Mouse (Mus musculus) layer of hippocampus, postnatal 25 days (tissue): Measurements from ENCODE around the gene Kmt2d. TPM values are rescaled to one million over a fixed set of nuclear protein-coding genes. Genes with fewer than 3 reads are reported as not detected.

Experiments used
- DNase-seq, 2 experiments: peaks; one replicate each; pipeline ENCODE4 v3.0.0; 2022; ENCODE audit warnings: mixed read lengths in 2 of 2, low spot score in 1 of 2; ENCODE audit errors: extremely low spot score in 1 of 2
- total RNA-seq, 2 experiments: library from RNA; stranded (reverse); gene quantifications; 2 replicates each; pipeline ENCODE4 v1.2.3; 2021

The Kmt2d gene
- total RNA-seq, 2 experiments from 2014 or later, result 65.4 to 102 TPM

DNA sequence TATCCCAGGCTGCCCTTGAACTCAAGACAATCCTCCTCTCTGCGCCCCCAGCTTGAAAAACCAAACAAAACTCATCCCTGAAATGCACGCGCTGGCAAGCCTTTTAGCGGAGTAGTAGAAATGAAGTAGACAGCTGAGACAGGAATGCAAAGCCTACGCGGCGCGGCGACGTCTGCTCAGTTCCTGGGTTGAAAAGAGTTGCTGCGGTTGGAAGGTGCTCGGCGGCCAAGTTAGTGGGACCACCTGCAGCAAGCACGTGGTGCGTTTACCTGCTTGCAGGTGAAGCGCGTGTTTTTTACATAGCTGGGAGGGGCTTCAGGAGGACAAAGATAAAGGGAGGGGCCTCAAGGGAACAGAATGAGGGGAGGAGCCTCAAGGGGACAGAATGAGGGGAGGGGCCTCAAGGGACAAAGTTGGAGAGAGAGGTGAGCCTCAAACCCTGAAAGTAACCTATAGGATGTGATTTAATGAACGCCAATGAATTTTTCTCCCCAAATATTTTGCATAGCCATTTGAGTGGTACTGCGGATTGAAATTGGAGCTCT lies 20.3 kb upstream of the Kmt2d start:
- no peak for DNase-seq

DNA sequence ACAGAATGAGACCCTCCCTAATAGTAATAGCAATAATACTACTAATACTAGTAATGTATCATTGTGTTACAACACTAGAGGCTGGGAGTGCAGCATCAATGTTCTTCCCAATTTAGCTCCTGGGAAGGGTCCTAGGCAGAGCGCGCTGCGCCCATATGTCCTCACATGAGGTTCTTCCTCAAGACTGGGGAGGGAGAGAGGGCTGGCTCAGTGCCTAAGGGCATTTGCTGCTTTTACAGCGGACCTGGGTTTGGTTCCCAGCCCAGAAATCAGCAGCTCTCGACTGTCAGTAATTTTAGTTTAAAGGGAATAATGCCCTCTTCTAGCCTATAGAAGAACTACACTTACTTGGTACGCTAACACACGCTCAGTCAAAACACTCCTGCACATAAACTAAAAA lies 16.5 kb upstream of the Kmt2d start:
- no peak for DNase-seq

DNA sequence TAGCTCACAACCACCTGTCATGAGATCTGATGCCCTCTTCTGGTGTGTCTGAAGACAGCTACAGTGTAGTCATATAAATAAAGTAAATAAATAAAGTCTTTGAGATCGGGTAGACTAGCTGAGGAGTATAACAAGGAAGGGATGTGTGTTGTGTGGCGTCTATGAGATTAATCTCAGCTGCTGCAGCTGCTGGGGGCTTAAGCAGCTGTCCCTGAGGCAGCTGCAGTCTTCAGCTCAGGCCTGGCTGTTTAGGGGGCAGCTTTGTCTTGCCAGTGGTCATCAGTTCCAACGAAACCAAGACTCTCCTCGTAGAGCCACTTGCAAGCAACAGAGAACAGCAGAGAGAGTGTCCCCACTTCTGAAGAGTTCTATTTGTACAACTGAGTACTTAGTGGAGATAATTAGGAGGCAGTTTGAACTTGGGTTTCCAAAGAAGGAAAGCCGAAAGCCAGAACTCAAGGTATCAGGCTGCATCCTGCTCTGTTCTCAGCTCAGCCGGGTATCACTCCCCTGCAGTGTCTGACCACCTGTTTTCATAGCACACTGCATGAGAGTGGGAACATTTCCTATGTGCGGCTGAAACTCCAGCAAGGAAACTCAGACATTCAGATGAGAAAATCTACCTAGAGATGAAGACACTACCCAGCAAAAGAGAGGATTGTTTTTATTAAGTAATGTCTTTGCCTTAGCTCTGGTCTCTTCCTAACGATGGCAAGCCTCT lies 15.8 kb upstream of the Kmt2d start:
- no peak for DNase-seq

DNA sequence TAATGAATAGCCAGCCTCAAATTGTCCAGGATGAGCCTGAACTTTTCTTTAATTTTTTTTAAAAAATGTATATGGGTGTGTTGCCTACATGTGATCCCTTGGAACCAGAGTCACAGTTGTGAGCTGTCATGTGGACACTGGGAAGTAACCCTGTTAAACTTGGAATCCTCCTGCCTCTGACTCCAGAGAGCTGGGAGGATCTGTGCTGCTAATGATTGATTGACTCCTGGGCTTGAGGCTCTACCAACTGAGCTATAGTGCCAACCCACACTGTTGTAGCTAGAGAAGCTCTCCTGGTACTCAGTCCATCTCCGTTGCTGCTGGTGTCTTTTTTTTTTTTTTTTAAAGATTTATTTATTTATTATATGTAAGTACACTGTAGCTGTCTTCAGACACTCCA lies 13.1 kb upstream of the Kmt2d start:
- no peak for DNase-seq

DNA sequence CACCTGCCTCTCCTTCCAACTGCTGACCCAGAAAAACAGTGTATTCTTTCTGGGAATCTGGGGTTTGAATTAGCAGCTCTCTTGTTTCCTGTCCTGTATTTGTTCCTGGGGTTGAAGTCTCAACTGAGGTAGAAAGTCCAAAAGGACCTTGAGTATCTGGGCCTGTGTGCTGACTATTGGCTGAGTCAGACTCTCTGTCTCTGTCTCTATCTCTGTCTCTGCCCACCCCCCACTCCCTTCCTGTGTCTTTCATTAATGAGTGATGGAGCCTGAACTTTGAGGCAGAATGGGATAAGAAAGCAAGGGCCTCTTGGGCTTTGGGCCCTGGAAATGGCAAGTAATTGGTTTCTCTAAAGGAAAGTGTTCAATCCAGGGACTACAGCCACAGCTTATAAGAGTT lies 12.7 kb upstream of the Kmt2d start:
- DNase-seq, result no peak

DNA sequence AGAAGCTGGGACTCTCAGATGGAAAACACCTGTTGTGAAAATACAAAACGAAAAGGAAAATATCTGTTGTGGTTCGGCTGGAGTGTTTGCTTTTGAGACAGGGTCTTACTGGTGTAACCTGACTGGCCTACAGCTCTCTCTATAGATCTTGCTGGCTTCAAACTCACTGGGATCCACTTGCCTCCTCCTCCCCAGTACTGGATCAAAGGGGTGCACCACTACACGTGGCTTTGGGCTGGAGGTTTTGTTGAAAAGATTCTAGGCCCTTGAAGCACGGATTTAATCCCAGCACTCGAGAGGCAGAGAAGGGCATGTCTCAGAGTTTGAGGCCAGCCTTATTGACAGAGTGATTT lies 10.6 kb upstream of the Kmt2d start:
- no peak for DNase-seq

DNA sequence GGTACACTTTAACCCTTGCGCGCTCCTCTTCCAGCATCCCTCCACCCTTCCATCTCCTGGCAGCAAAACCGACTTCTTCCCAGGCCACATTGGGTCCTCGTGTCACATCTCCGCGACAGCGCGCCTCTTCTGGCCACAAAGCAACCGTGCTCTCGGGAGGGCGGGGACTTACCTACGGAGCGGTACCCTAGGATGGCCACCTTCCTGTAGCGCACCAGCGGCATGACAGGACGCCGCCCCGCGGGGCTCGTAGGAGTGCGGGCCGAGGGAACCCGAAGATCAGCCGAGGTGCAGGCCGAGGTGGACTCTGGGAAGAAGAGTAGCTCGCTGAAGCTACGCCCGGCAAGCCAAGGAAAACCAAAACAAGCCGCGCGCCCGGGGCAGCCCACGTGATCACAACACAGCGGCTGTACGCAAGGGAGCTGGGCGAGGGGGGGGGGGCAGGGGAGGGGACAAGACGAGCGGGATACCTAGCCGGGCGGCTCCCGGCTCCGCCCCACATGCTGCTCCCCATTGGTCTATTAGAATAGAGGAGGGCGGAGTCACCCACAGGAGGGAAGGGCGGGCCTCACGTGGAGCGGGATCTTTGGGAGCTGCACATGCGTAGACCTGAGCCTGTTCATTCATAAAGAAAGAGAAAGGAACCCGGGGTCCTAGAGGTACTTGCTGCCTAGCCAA lies 10.1 kb upstream of the Kmt2d start:
- DNase-seq, result peak; percentile 66 to 67

DNA sequence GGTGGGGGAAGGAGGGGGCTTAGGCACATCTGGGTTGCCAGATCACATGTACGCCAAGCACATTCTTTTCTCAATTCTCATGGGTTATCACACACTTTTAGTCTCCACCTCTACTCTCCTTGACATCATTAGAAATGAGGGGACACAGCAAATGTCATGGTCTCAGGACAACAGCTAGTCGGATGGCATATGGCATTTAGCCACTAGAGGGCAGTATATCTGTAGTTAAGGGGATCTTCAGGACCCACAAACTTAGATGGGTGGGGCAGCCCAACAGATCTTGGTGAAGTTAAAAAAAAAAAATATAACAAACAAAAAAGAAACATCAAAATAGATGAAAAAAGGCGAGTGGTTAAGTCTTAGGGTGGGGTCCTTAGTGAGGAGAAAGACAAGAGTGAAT lies 6.3 kb upstream of the Kmt2d start:
- peak in 1 of 2 experiments; percentile 60 for DNase-seq

DNA sequence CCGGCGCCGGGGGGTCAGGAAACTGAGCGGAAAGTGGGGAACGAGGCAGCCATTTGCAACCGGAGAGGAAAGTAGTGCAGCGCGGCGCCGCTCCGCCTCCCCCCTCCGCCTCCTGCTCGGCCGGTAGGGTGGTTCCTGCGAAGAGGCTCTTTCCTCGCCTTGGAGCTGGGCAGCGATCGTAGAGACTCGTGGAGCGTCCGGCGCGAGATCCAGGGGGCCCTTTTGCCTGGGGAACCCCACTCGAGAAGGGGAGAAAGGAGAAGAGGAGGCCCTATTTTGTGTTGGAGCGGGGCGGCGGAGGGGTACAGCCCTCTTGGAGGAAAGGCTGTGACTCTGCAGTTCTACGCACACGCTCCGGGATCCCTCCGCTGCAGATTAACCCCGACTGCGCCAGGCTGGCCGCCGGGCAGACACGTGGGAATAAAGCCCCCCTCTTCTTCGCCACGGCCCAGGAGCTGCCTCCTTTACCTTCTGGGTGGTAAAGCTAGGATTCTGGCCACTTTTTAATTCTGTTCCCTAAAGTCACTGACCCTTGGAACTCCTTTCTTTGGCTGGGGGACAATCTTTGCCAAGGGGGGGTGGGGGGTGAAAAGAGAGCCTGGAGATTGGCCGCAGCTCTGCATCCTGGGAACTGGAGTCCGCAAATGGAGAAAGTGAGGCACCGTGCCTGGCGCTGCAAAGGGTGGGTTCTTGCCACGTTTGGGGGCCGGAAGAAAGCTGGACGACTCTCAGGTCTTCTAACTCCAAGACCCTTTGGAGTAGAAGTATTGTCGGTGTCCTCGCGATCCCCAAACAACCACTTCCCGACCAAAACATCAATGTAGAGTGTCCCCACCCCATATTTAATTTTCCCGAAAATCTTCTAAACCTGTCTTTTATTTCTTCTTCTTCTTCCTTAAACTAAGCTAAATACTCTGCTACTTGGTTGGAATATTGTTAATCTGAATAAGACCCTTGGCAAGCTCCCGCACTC lies 1.2 kb upstream of the Kmt2d start:
- DNase-seq, result peak; percentile 85 to 93

DNA sequence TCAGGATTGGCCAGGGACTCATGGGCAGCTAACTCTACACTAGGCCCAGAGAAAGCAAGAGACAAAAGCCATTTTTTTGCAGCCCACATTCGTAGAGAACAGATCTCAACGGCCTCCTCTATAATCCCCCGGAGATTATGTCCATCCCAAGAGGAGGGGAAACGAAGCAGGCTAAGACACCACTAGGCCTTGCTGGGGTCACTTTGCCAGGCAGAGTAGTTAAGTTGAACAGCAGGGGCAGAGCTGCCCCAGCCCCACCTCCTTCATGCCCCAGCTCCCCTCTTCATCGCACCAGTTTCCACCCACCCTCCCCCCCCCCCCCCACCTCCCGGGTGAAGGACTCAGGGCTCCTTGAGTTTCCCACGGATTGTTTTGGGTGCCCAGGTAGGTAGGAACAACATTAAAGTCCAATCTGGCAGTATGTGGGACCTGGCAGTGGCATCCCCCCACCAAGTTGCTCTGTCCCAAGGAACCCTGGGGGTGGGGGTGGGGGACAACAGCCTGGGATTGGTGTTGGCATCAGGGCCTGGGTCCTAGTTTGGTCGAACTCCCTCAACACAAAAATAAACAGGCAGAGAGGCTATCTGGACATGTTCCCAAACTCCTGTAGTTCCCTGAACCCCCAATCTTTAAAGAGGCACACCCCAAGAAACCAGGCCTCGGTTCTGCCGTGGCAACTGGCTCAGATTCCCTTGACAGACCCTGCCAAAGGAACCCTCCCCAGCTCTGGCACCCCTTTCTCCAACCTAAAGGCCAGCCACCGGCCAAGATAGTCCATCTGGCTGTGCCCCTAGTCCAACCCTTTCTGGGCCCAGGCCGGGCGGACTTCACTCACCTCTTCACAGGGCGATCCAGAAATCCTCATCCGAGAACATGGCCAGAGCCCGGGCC lies 580 bp downstream of the Kmt2d start:
- DNase-seq, result peak in 1 of 2 experiments; percentile 35

DNA sequence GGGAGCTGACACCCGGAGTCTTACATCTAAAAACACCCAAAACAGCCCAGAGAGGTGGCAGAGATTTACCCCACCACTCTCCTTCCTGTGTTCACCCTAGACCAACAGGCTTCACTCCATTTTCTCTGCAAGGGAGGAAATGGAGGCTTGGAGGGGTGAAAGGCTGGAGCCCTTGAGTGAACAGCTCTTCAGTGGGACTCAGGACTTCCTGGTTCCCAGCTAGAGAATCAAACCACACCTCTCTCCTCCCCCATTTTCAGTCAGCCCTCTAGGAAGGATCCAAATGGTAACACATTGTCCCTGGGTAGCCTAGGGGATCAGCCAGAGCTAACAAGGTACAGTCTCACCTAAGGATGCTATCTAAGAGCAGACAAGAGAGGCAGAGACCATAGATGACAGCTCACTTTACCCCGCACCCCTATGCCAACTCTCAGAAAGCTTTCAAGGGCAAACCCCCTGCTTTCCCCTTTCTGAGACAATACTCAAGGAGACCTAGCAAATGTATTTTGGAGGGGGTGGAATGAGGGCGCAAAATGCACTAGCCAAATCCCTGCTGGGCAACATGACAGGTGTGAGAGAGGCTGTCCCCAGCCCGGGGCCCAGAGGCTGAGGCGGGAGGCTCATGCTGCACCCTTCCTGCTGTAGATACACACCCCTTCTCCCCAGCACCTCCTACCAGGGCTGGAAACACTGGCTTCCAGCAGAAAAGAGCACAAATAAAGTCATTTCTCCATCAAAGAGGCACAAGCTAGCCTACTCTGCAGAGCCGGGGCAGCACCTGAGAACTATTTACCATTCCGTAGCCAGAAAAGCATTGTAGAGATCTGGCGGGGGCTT lies 1.4 kb downstream of the Kmt2d start:
- no peak for DNase-seq

DNA sequence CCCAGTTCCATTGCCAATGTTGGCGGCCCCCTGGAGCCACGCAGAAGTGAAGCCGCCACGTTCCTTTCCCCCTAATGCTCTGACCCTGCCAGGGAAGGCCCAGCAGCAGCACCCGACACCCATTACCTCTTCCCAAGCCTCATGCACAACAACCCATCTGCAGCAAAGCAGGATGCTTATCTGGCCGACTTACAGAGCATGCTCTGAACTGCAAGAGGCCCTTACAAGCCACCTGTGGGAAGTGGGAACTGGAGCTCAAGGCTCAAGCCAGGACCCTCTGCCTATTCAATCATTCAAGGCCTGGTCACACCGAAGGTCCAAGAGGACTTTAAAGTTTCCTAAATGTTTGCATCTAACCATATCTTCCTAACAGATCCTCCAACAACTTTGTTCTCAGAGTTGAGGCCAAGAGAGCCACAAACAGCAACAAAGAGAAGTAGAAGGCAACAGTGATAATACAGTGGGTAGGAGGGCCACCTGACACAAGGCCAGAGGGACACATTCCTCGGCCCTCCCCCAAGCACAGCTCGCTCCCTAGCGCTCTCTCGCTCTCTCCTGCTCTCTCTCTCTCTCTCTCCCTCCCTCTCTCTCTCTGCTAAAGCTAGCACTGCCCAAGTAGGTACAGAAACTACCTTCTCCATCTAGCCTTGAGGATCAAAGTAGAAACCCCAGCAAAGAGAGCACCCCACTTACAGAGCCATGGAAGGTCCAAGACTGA lies 2.5 kb downstream of the Kmt2d start:
- peak in 1 of 2 experiments; percentile 6 for DNase-seq

DNA sequence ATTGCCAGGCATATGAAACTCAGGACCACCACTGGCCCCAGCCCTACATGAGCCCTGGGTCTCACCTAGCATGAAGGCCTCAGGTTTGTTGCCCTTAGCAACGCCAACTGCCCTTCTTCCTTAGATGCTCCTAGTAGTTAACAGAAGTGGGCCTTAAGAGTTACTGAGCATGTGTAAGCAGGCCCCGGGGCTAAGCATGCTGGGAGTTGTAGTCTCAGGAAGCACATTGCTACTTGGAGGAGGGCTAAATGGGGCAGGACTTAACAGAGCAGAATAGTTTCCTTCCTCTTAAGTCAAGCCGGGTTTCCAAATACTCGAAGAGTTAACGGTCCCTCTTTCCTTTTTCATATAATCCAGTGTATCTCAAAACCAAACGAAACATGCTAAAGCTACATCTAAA lies 3.7 kb downstream of the Kmt2d start:
- peak in 1 of 2 experiments; percentile 21 for DNase-seq

DNA sequence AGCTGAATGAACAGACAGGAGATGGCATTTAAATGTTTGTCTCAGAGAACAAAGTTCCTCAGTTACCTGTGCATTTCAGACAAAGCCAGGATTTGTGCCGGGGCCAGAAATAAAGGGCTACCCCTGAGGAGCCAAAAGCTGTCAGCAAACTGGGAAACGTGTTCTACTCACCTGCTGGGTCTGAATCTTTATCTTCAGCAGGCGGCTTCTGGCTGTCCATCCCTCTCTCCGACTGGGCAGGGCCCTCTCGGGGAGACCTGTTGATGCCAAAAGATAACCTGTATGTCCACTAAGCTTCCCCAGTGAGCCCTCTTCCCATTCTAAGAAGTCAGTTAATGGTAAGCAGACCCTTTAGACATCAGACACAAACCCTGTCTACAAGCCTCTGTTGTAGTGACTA lies 4.5 kb downstream of the Kmt2d start:
- no peak for DNase-seq

DNA sequence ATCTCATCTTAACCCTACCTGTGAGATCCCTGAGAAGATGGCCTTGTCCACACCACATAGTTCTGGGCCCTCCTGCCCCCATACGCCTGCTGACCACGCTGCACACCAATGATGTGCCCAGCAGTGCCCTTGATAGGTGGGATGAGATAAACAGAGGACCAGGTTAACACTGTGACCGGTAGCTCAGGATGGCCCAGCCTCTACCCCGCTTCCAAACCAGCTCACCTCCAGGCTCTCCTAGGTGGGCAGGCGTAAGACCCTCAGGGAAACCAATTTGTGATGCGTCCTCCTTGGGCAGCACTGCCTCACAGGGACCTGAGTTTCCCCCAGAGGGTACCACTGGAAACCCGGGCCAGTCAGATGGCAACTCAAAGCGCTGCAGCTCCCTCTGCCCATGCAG lies 5.2 kb downstream of the Kmt2d start:
- DNase-seq, result peak in 1 of 2 experiments; percentile 6

DNA sequence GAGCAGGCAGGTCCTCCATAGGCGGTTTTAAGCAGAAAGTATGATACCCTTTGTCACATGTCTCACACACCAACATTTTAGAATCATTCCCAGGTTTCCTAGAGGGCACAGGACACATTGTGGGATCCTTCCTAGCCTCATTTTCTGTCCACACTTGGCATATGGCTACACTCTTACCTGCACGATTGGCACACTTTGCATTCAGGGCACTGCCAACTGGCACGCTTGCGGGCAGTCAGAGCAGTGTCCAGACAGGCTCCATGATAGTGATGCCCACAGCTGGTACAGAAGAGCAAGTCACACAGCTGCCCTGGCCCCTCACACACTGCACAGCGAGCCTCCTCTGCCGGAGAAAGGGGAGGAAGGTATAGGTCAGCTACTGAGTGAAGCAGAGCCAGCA lies 6.1 kb downstream of the Kmt2d start:
- no peak for DNase-seq

DNA sequence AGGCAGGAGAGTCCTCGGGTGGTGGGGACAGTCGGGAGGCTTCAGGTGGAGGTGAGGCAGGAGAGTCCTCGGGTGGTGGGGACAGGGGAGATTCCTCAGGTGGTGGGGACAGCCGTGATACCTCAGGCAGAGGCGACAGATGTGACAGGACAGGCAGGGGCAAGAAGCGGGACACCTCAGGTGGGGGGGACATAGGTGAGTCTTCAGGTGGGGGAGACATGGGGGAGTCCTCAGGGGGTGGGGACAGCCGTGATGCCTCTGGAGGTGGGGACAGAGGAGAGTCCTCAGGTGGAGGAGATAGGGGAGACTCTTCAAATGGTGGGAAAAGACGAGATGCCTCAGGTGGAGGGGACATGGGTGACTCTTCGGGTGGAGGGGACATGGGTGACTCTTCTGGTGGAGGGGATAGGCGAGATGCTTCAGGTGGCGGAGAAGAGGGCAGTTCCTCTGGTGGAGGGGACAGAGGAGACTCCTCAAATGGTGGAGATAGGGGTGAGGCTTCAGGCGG lies 7.5 kb downstream of the Kmt2d start:
- DNase-seq, result no peak
